Mouse (Mus musculus) embryo, embryonic 11.5 days (tissue): ENCODE data around the gene Uba2.
"Not testable (repeated sequence)": the region's sequence is repeated elsewhere in the genome, so short reads cannot be mapped to it uniquely, and the experiment has no call there.

Source experiments
- DNase-seq: peaks from one replicate; pipeline ENCODE4 v3.0.0-alpha.2; 2012; ENCODE audit warnings: low read depth, low spot score

Gene Uba2

DNA sequence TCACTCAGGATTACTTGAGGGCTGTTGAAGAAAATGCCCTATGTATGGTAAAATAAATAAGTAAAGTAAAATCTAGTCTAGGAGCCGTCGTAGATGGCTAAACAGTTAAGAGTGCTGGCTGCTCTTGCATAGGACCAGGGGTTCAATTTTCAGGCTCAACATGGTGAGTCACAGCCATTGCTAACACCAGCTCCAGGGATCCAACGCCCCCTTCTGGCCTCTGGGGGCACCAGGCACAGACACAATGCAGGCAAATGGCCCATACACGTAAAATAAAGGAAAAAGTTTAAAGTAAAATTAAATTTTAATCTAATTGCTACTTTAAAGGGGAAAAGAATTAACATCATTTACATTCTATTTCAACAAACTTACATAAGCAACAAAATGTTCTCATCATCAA, 2.5 kb downstream of the Uba2 start:
- no peak for DNase-seq

DNA sequence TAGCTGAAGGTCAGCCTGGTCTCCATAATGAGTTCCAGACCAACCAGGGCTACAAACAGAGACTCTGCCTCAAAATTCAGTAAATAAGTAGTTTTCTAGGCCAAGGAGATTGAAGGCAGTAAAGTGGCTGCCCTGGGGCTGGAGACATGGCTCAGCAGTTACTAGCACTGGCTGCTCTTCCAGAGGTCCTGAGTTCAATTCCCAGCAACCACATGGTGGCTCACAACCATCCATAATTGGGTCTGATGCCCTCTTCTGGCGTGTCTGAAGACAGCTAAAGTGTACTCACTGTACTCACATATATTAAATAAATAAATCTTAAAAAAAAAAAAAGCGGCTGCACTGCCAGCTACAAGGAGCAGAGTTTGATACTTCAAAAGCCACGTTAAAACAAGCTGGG, 3.4 kb downstream of the Uba2 start:
- no peak for DNase-seq

GRCm38 (mm10) chr7:34164671-34165070, 4.7 kb downstream of the Uba2 start:
- no peak for DNase-seq

DNA sequence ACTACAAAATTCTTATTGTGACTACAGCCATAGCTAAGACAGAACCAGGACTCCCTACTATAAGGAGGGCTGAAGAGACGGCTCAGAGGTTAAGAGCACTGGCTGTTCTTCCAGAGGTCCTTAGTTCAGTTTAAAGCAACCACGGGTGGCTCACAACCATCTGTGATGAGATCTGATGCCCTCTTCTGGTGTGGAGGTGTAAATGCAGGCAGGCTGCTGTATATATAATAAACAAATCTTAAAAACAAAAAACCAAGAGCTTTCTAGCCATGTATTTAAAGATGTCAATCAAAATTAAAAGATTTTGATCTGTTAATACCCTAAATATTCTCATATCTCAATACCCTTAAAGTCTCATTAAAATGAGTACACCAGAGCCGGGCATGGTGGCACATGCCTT, 10.2 kb downstream of the Uba2 start:
- no peak for DNase-seq

- no peak for DNase-seq
These were observed 11.4 kb downstream of the Uba2 start for GRCm38 (mm10) chr7:34157994-34158393.

GRCm38 (mm10) chr7:34147193-34147592, 22.2 kb downstream of the Uba2 start:
- DNase-seq: no peak

GRCm38 (mm10) chr7:34141123-34141522, 28.3 kb downstream of the Uba2 start:
- no peak for DNase-seq

DNA sequence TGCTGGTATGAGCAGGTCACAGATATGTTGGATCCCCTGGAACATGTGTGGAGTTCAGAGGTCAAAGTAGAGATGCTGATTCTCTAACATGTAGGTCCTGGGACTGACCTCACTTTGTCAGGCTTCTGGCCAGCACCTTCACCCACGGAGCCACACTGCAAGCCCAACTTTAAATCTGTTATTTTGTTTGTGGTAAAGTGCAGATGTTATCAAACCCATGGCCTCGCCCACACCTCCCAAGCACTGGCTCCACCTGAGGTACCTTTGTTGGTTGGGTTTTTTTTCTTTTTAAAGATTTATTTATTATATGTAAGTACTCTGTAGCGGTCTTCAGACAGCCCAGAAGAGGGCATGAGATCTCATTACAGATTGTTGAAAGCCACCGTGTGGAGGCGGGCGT, 29.9 kb downstream of the Uba2 start:
- no peak for DNase-seq

GRCm38 (mm10) chr7:34134336-34134735, 35.1 kb downstream of the Uba2 start:
- peak; percentile 22 for DNase-seq

DNA sequence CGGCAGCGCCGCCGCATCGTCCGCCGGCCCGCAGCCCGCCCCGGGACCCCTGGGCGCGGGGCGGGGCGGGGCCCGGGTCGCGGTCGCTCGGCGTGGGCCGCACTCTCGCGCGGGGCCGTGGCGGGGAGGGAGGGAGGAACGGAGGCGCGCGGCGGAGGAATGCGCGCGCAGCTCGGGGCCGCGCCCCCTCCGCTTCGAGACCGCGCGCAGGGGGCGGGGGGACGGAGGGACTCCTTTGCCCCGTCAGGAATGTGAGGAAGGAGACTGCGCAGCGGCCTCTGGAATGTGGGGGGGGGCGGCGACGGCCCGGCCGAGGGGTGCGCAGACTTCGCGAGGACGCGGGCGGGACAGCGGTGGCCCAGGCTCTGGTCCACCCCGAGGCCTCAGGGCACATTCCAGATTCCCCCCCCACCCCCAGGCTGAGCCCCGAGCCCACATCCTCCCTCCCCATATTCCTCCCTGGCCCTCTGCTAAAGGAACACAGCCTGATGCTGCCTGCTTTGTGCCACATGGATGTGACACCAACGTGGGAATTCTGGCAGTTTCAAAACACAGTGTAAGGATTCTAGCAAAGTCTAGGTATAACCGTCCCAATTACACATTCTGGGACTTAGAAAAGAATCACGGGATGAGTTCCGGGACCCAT, 36.2 kb downstream of the Uba2 start, which contains the start of gene Wtip:
Gene Wtip (minus strand): TSS at position 152 of the 646 bp plus-strand sequence.
- DNase-seq: peak; percentile 79

- DNase-seq: peak; percentile 22
These were observed 36.9 kb downstream of the Uba2 start for GRCm38 (mm10) chr7:34132355-34133079.

- DNase-seq: no peak
These were observed 37.4 kb downstream of the Uba2 start for GRCm38 (mm10) chr7:34131959-34132354.

DNA sequence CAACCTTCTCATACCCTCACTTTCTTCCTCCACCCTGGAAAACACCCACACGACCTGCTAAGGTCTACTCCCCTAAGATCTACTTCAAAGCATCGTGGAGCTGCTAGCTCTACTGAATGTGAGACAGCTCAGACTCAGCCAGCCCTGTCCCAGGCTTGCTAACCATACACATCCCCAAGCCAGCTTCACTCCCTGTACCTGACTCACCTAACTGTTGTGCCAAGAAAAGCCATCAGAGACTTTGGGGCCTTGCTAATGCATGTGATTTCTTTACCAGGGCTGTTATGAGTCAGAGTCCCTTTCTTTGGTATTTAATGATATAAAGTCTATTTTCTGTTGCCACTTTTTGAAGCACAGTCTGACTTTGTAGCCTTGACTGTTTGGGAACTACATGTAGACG, 38.3 kb downstream of the Uba2 start:
- no peak for DNase-seq

GRCm38 (mm10) chr7:34126291-34126690, 43.1 kb downstream of the Uba2 start:
- DNase-seq: no peak

GRCm38 (mm10) chr7:34125346-34125745, 44.1 kb downstream of the Uba2 start:
- DNase-seq: no peak

GRCm38 (mm10) chr7:34122987-34123720, 46.2 kb downstream of the Uba2 start:
- DNase-seq: no peak

DNA sequence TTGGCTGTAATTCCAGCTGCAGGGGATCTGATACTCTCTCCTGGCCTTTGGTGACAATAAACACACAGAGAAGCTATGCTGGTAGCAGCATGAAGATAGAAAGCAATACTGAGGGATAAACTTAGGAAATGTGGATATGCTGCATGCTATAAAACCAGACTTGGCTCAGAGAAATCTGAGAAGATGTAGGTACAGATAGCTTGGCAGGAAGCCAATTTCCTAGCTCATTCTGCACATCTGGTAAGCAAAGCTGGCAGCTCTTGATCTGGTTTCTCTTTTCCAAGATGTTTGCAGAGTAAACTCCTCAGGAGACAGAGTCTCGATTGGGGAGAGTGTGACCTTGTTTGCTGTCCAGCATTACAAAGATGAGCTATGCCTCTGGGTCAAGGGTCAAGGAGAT, 48.8 kb downstream of the Uba2 start:
- not testable (repeated sequence) for DNase-seq

DNA sequence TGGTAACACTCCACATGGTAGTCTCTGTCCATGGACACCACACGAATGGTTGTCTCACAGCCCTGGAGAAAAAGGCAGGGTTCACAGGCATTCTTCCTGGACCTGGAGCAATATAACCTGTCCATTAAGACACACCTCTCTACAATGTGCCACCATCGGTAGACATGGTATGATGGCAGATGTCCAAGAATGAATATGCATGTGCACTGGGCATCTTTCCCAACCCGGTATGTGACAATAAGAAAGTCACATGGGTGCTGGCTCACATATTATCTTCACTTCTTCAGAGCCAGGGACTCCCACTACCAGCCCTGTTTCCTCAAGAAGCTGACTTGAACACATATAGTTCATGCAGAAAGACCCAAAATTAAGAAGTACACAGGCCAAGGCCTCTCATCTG, 52.8 kb downstream of the Uba2 start:
- no peak for DNase-seq

DNA sequence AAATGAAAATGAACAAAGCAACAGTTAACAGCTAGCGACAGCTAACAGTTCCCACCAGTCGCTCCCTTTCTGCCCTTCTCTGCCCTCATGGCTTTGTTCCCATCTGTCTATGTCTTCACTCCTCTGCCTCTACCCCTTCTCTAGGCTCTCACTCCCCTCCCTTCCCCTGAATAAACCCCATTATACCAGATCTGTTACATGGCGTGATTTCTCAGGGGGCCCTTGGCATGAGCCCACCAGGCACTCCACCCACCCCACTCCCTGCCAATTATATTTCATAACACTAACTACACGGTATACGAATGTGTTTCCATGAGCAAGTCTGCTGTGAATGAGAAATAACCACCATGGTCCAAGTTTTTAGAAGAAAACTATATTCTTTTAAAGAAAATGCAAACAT, 60.2 kb downstream of the Uba2 start:
- DNase-seq: no peak

DNA sequence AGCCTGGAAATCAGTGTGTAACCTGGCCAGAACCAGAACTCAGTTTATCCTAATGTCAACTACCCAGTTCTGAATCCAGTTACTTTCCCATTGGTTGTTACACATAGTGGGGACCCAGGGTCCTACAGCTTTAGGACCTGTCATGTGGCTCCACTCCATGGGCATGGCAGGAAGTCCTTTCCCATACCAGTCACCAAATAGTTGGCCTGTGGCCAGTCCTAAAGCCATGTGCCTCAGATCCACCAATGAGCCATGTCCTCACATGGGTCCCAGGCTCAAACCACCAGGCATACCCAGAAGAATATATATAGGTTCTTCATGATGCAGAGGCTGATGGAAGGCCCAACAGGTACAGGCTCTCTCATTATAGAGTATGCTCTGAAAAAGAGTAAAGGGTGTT, 68.1 kb downstream of the Uba2 start:
- DNase-seq: no peak

- no peak for DNase-seq
These were observed 69.4 kb downstream of the Uba2 start for GRCm38 (mm10) chr7:34100002-34100401.

DNA sequence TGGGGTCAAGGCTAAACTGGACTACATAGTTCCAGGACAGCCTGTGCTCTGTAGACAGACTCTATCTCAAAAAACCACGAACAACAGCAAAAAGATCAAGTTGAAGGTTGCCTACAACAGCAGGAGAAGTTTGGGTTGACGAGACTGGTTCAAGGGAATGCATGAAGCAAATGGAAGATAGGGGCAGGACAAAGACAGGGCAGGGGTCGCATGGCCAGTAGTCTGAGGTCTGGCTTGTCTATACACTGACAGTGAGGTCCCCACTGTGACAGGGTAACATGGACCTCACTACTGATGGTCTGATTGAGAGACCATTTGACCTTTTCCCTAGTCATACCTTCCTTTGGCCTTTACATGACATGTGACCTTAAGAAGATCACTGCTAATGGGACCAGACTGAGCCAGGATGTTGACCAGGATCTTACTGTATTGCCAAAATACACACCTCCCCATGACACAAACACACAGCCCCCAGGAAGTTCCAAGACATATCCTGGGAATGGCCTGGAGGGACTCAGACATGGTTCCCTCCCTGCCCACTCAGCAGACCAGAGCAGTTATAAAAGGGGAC, 74.4 kb downstream of the Uba2 start, which contains the start of gene Scgb1b30:
Gene Scgb1b30 (plus strand): TSS at position 521 of the 571 bp plus-strand sequence.
- DNase-seq: no peak
